Mouse (Mus musculus) adrenal gland, postnatal 0 days (tissue): ENCODE data around the gene Siglec1. TPM values are rescaled to one million over a fixed set of nuclear protein-coding genes. Genes with fewer than 3 reads are reported as not detected.

Experiments
- microRNA-seq: library from miRNA; unstranded; fragments of <30 nt; microRNA quantifications from one replicate; pipeline ENCODE4, GENCODE M21; 2016; ENCODE audit warnings: borderline replicate concordance; ENCODE audit not compliant: insufficient number of aligned reads
- polyA plus RNA-seq: library from polyadenylated mRNA; unstranded; fragments of >200 nt; fragmentation: Nextera tagmentation; extraction: Ambion mirVana; gene quantifications from 2 replicates; pipeline ENCODE4 v1.2.1, GENCODE M21; 2015

The Siglec1 gene
- 1.2 TPM in 2 replicates for polyA plus RNA-seq

DNA sequence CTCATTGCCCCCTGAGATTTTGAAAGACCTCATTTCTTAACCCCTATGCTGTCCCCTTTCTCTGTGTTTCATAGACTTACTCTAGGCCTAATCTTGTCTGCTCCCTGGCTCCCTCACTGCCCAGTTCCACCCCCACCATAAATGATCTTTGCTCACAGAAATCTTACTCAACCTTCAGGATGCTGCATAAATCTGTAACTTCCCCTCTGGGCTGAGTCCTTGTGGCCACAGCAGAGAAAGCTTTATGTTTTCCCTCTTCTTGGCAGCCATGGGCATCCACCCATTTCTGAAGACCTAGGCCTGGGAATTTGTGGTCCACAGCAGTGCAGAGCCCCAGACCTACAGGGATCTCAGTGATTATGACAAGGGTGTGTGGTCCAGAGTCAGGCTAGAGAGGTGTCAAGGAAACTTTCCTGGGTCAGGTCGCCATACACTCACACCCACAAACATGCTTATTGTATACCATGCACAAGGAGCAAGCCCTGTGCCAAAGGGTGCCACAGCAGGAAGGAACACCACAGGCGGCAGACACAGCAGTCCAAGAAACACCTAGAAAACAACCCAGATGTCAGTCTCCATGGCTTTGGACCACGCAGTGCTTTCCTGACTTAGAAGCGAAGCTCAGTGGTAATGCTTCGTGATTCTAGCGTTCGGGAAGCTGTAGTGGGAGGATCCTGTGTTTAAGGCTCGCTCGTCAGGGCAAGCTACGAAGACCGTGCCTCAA is at the start of gene Siglec1:
Siglec1 (minus strand) TSS at position 99 of the 724 bp plus-strand sequence.

DNA sequence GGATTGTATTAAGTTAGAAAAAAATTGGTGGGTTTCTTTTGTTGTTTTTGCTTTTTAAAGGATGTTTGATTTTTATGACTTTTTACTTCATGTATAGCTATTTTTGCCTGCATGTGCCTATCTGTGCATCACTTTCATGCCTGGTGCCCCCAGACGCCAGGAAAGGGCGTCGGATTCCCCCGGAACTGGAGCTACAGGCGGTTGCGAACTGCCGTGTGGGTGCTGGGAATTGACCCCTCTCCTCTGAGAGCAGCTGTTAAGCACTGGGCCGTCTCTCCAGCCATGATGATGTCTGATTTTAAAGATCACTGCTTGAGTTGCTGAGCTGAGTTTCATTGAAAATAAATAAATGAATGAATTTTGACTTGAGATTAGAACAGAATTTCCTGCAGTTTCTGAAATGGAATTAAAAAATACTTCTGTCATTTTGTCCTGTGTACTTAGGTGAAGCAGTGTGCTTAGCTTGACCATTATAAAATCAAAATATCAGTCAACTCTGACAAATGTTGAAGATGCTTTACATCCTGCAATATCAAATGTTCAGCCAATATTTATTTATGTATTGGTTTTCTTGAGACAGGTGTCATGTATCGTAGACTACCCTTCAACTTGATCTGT is 46.5 kb upstream of the Siglec1 start, which contains the start of gene Gm11037:
Gm11037 (plus strand) TSS at position 568 of the 618 bp plus-strand sequence.

DNA sequence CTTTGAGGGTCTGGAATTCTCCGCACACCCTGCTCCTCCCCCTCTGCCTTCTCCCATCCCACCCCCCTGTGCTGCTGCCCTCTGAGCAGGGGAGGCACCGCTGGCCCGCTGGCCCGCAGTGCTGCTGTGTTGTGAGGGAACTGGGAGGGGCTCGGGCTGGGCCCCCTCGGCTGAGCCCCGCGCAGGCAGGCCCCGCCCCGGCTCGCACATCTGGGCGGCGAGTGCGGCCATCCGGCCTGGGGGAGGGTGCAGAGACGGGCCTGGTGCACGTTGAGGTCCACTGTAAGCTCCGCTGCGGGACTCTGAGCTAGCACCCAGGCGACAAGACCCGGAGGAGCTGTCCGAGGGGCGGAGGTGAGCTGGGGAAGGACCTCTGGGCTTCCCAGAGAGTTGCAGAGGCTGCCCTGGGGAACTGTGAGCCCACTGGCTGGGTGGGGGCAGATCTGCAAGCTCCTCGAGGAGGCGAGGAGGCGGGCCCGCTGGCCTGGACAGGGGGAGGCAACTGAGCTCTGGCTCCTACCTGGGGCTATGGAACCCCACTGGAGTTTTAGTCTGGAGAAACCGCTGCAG is 40.7 kb upstream of the Siglec1 start, which contains the start of gene Hspa12b:
Hspa12b (plus strand) TSS at position 120 of the 570 bp plus-strand sequence.

DNA sequence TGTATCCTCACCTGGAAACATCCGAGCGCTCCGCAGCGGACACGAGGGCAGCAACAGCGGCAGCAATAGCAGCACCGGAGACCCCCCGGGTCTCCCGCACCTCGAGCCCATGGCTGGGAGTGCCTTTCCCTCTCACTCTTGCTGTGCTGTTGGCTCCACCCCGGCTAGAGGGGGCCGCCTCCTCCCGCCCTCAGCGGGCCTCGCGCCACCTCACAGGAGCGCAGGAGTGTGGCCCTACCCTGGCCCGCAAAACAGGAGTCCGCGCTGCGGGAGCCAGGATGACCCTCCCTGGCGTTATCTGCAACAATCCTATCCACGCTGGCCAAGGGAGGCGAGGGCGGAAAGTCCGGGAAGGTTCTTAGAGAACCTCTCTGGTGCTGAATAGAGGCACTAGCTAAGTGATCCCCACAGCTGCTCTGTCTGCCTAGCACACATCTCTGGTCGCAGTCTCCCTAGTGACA is 23.1 kb downstream of the Siglec1 start, which contains the start of gene Adam33:
Adam33 (minus strand) TSS at position 411 of the 461 bp plus-strand sequence.

DNA sequence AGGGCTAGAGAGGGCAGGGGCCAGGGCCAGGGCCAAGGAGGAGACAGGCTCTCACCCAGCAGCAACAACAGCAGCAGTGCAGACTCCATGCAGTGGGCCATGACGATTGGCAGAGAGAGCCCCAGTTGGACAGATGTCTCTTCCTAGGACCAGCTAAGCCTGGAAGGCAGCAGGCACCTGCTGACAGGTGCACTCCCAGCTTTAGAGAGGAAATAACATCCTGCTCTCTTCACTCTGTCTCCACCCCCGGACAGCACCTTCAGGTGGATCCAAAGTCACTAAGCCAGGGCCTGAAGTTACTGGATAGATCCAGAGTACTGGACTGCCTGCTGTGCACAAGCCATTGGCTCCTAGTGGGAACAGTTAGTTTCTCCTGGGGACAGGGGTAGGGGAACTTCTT is 43.6 kb downstream of the Siglec1 start, which contains the start of gene Gfra4:
Gfra4 (minus strand) TSS at position 101 of the 400 bp plus-strand sequence.

Small RNAs within 50 kb of the gene (microRNA-seq; reads per million reads assigned to microRNA genes)
- not detected for gene Mir6973b

Other genes starting within 250 kb of the Siglec1 start
- 16.4 and 17.2 TPM in 2 replicates for gene 4930402H24Rik, start 180.4 kb downstream of the Siglec1 start, polyA plus RNA-seq
- gene Atrn, start 180.3 kb downstream of the Siglec1 start, polyA plus RNA-seq = 4.8 and 5.7 TPM in 2 replicates
- gene Gfra4, start 43.7 kb downstream of the Siglec1 start, polyA plus RNA-seq = 9.1 and 10.3 TPM in 2 replicates
- gene Adam33, start 23.0 kb downstream of the Siglec1 start, polyA plus RNA-seq = 12.5 and 13.5 TPM in 2 replicates
- gene Hspa12b, start 40.5 kb upstream of the Siglec1 start, polyA plus RNA-seq = 5.6 and 6.3 TPM in 2 replicates
- gene Gm11037, start 46.7 kb upstream of the Siglec1 start, polyA plus RNA-seq = not detected in 2 replicates
- gene 1700037H04Rik, start 73.3 kb upstream of the Siglec1 start, polyA plus RNA-seq = 49.6 and 59.0 TPM in 2 replicates
- 12.9 and 13.2 TPM in 2 replicates for gene Cenpb, start 93.3 kb upstream of the Siglec1 start, polyA plus RNA-seq
- gene Cdc25b, start 100.2 kb upstream of the Siglec1 start, polyA plus RNA-seq = 20.0 and 21.6 TPM in 2 replicates
- gene Spef1, start 100.5 kb upstream of the Siglec1 start, polyA plus RNA-seq = 1.2 and 2.0 TPM in 2 replicates
- 24.1 and 26.4 TPM in 2 replicates for gene Ap5s1, start 120.3 kb upstream of the Siglec1 start, polyA plus RNA-seq
- gene Mavs, start 147.3 kb upstream of the Siglec1 start, polyA plus RNA-seq = 9.8 and 17.9 TPM in 2 replicates
- 36.9 and 46.2 TPM in 2 replicates for gene Pank2, start 175.7 kb upstream of the Siglec1 start, polyA plus RNA-seq